Mouse (Mus musculus): ENCODE results near the gene Cox17. TPM values are rescaled to one million over a fixed set of nuclear protein-coding genes. Genes with fewer than 3 reads are reported as not detected.

Cox17 gene
- polyA plus RNA-seq, 1 experiment, result 110 TPM

DNA sequence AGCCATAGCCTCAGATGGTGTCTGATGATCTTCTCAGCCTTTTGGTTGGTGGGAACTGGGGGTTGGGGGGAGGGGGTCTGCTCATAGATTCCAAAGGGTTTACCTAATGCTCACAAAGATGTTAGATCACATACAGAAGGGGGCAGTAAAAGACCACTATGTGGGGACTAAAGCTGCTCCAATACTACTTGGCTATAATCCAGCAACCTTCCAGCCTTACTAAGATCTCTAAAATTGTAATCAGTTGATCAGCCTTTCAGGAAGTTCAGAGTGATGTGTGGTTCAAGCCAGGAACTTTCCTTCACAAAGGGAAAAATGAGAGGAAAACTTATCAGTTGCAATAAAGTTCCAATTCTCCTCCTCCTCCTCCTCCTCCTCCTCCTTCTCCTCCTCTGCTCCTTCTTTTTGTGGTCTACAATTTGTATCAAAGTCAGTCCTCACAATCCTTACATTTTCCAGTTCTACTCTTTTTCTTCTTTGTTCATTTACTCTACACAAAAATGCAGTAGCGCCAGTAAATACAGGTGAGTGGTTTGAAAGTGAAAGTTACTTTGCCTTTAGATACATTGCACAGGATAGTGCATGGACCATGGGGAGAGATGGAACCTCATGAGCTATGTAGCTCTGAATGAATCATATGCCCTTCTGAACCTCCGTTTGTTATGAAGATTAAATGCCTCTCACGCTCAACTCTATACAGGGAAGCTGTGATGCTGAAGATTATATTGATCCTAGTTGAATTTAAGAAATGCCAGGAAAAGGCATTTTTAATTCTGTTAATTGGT lies 1.7 kb upstream of the Cox17 start:
- H3K36me3 ChIP-seq (ENCODE audit: control insufficient read depth), result peaks cover 20% of the 10 kb centered on the region
- H3K9me3 ChIP-seq (ENCODE audit: control insufficient read depth, low read length), result no peaks in the 10 kb centered on the region; the same call in 1 of the 2 replicates
- H3K4me3 ChIP-seq (replicated peaks), result no peak overlapping the region
- no peak for TF ChIP-seq TAL1 (IDR thresholded peaks at IDR 0.05; ENCODE audit: low read length)
- no peak for TF ChIP-seq GATA1 (IDR thresholded peaks at IDR 0.05; ENCODE audit: low read length)
- H3K27me3 ChIP-seq (ENCODE audit: control insufficient read depth), result peaks cover 10% of the 10 kb centered on the region
- peaks cover 49% of the 10 kb centered on the region for H3K4me1 ChIP-seq (ENCODE audit: control insufficient read depth)

DNA sequence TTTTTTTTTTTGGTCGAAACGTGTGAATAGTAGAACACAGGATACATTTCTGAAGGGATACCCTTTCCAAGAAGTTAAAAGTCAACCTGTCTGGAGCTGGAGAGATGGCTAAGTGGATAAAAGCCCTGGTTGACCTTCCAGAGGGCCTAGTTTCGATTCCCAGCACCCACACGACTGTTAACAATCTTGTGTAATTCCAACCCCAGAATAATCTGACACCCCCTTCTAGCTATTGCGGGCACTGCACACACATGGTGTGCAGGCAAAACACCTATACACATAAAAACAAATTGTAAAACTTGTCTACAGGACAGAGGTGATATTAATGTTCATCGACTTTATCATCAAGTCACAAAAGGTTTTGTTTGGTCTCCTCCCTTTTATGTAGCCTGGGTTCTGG lies 797 bp downstream of the Cox17 start:
- peaks cover 44% of the 10 kb centered on the region for H3K36me3 ChIP-seq (ENCODE audit: control insufficient read depth)
- TF ChIP-seq GATA1 (IDR thresholded peaks at IDR 0.05; ENCODE audit: low read length) (no peak), TAL1 (IDR thresholded peaks at IDR 0.05; ENCODE audit: low read length) (no peak)
- peak overlapping the region; percentile 74 for H3K4me3 ChIP-seq (replicated peaks)
- H3K27me3 ChIP-seq (ENCODE audit: control insufficient read depth), result no peaks in the 10 kb centered on the region
- H3K4me1 ChIP-seq (ENCODE audit: control insufficient read depth), result peaks cover 61% of the 10 kb centered on the region
- H3K9me3 ChIP-seq (ENCODE audit: control insufficient read depth, low read length), result no peaks in the 10 kb centered on the region

DNA sequence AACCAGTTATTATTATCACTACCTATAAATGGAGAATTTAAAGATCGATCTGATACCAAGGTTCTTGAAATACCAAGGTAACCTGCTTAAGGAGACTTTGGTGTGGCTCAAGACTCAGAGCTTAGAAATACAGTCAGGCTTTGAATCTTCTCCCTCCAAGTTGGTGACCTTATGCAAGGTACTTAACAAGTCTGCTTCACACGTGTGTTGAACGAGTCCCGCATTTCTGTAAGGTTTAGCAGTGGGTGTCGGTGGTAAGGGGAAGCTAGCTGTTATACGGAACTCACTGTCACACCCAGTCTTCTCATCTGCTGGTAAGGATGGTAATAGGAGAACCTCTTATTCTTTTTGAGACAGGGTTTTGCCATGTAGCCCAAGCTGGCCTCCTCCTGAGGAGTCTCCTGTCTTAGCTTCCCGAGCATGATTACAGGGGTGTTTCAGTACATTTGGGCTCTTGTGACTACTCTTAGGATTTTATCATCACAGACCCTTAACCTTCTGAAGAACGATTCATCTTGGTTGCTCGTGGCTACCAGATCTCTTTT lies 1.5 kb downstream of the Cox17 start:
- Histone ChIP-seq H3K36me3 (ENCODE audit: control insufficient read depth) (peaks cover 50% of the 10 kb centered on the region), H3K9me3 (ENCODE audit: control insufficient read depth, low read length) (no peaks in the 10 kb centered on the region), H3K27me3 (ENCODE audit: control insufficient read depth) (no peaks in the 10 kb centered on the region), H3K4me3 (replicated peaks) (peak overlapping the region; percentile 74), H3K4me1 (ENCODE audit: control insufficient read depth) (peaks cover 61% of the 10 kb centered on the region)
- TF ChIP-seq GATA1 (IDR thresholded peaks at IDR 0.05; ENCODE audit: low read length) (no peak), TAL1 (IDR thresholded peaks at IDR 0.05; ENCODE audit: low read length) (no peak)

DNA sequence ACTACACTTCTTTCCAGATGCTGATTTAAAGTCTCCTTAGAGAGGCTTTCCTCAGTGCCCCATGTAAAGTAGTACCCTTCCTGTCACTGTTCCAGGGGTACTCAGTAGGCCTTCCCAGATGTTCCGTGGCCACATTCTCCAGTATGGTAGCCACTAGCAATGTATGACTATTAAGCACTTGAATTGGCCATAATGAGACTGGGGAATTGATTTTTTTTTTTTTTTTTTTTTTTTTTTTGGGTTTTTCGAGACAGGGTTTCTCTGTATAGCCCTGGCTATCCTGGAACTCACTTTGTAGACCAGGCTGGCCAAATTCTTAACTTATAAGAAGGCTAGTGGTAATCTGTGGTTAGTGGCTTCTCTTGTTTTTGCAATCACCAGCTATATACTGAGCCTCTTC lies 3.1 kb downstream of the Cox17 start:
- Histone ChIP-seq H3K4me1 (ENCODE audit: control insufficient read depth) (peaks cover 69% of the 10 kb centered on the region), H3K36me3 (ENCODE audit: control insufficient read depth) (peaks cover 66% of the 10 kb centered on the region), H3K4me3 (replicated peaks) (peak overlapping the region; percentile 45), H3K27me3 (ENCODE audit: control insufficient read depth) (no peaks in the 10 kb centered on the region), H3K9me3 (ENCODE audit: control insufficient read depth, low read length) (no peaks in the 10 kb centered on the region)
- TF ChIP-seq TAL1 (IDR thresholded peaks at IDR 0.05; ENCODE audit: low read length) (no peak), GATA1 (IDR thresholded peaks at IDR 0.05; ENCODE audit: low read length) (no peak)

DNA sequence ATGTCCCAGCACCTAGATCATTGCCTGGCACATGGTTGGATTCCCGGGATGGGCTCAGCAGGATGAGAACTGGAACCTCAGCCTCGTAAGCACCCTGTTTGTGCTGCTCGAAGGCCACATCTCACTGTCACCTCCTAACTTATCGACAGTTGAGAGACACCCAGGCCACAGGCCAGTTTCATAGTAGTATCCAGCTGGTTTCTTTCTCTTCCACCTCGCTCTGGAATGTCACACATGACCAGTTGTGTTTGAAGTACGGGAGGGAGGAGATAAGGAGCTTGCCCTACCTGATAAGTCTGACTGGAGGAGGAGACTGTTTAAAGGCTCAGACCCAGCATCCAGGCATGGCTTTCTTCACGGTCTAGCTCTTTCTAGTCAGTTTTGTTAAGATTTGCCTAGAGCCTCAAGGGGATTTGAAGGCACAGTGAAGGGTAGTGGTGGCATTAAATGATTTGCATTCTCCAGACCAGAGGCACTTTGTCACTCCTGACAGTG lies 3.6 kb downstream of the Cox17 start:
- peak; percentile 85 for TF ChIP-seq GATA1 (IDR thresholded peaks at IDR 0.05; ENCODE audit: low read length)
- no peak for TF ChIP-seq TAL1 (IDR thresholded peaks at IDR 0.05; ENCODE audit: low read length)
- peaks cover 71% of the 10 kb centered on the region for H3K36me3 ChIP-seq (ENCODE audit: control insufficient read depth)
- H3K4me3 ChIP-seq (replicated peaks), result peak overlapping the region; percentile 45
- H3K27me3 ChIP-seq (ENCODE audit: control insufficient read depth), result no peaks in the 10 kb centered on the region
- H3K4me1 ChIP-seq (ENCODE audit: control insufficient read depth), result peaks cover 64% of the 10 kb centered on the region
- no peaks in the 10 kb centered on the region for H3K9me3 ChIP-seq (ENCODE audit: control insufficient read depth, low read length)

DNA sequence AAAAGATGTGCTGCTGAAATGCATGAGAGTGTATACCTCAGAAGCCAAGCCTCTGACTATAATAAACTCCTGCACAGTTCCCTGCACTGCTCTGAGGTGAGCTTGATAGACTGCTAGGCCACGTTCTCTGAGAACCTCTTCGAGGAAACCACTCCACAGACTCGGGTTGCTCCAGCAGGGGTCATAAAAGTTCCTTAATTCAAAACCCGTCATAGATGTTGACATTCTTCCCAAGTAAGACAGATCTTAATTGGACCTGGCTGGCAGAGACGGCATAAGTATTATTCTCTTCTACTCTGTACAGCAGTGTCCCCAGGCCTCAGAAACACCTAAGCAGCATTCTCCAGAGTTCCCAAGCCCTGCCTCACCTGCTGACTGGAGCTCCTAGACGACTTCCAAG lies 4.1 kb downstream of the Cox17 start:
- TF ChIP-seq TAL1 (IDR thresholded peaks at IDR 0.05; ENCODE audit: low read length) (no peak), GATA1 (IDR thresholded peaks at IDR 0.05; ENCODE audit: low read length) (no peak)
- Histone ChIP-seq H3K36me3 (ENCODE audit: control insufficient read depth) (peaks cover 76% of the 10 kb centered on the region), H3K27me3 (ENCODE audit: control insufficient read depth) (no peaks in the 10 kb centered on the region), H3K4me3 (replicated peaks) (no peak overlapping the region), H3K4me1 (ENCODE audit: control insufficient read depth) (peaks cover 62% of the 10 kb centered on the region), H3K9me3 (ENCODE audit: control insufficient read depth, low read length) (no peaks in the 10 kb centered on the region)

DNA sequence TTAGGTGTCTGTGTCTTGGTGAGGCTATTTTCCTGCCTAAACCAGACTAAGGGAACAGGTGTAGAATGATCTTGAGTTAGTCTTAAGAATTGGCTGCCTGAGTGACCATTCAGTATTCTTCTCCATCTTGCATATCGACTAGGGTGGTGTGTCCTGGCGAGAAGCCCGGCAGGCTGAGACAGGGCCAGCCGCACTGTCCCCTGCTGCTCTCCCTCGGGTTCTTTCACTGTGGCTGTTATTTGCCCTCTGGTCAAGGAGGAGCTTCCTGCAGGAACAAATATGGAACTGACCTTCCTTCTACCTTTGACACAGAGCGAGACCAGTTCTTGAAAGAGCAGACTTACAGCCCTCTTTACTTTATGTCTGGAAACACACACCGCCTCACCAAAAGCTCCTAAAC lies 5.2 kb downstream of the Cox17 start:
- Histone ChIP-seq H3K4me1 (ENCODE audit: control insufficient read depth) (peaks cover 55% of the 10 kb centered on the region), H3K27me3 (ENCODE audit: control insufficient read depth) (no peaks in the 10 kb centered on the region), H3K9me3 (ENCODE audit: control insufficient read depth, low read length) (no peaks in the 10 kb centered on the region), H3K4me3 (replicated peaks) (no peak overlapping the region), H3K36me3 (ENCODE audit: control insufficient read depth) (peaks cover 87% of the 10 kb centered on the region)
- TF ChIP-seq GATA1 (IDR thresholded peaks at IDR 0.05; ENCODE audit: low read length) (no peak), TAL1 (IDR thresholded peaks at IDR 0.05; ENCODE audit: low read length) (no peak)

DNA sequence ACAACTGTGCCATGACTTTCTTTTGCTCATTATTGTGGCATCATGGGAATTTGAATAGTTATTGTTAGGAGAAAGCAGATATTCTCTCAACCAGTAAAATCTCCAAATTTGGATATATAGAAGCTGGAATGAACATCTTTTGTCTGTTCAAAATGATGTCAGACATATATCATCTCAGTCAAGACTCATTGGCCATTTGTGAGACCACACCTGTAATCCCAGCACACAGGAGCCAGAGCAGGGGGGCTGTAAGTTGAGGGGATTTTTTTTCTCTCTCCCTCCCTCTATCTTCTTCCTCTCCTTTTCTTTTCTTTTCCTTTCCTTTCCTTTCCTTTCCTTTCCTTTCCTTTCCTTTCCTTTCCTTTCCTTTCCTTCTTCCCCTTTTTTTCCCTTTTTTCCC lies 6.1 kb downstream of the Cox17 start:
- no peaks in the 10 kb centered on the region for H3K9me3 ChIP-seq (ENCODE audit: control insufficient read depth, low read length)
- no peaks in the 10 kb centered on the region for H3K27me3 ChIP-seq (ENCODE audit: control insufficient read depth)
- H3K4me1 ChIP-seq (ENCODE audit: control insufficient read depth), result peaks cover 51% of the 10 kb centered on the region
- no peak overlapping the region for H3K4me3 ChIP-seq (replicated peaks)
- peaks cover 93% of the 10 kb centered on the region for H3K36me3 ChIP-seq (ENCODE audit: control insufficient read depth)
- TF ChIP-seq GATA1 (IDR thresholded peaks at IDR 0.05; ENCODE audit: low read length) (no peak), TAL1 (IDR thresholded peaks at IDR 0.05; ENCODE audit: low read length) (no peak)

DNA sequence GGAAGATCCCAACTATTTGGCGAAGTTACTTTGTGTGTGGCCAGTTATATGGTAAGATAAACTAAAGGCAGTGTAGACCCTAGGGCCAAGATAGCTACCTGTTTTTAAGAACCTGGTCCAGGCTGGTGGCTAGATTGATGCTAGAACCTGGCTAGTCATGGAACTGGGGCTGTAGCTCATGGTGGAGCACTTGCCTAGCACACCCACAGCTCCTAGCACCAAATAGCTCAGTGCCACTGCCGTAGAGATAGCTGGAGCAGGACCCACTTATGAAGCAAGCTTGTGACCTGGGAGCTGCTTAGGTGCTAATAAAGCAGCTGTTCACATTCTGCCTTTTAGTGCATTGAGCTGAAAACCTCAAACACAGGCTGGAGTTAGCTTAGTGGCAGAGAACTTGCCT lies 6.9 kb downstream of the Cox17 start:
- Histone ChIP-seq H3K4me3 (replicated peaks) (no peak overlapping the region), H3K4me1 (ENCODE audit: control insufficient read depth) (peaks cover 45% of the 10 kb centered on the region), H3K27me3 (ENCODE audit: control insufficient read depth) (no peaks in the 10 kb centered on the region), H3K9me3 (ENCODE audit: control insufficient read depth, low read length) (no peaks in the 10 kb centered on the region), H3K36me3 (ENCODE audit: control insufficient read depth) (peaks cover 90% of the 10 kb centered on the region)
- TF ChIP-seq GATA1 (IDR thresholded peaks at IDR 0.05; ENCODE audit: low read length), result no peak
- no peak for TF ChIP-seq TAL1 (IDR thresholded peaks at IDR 0.05; ENCODE audit: low read length)
